Mouse (Mus musculus) heart, embryonic 12.5 days (tissue): ENCODE results near the gene Rnf168. TPM values are rescaled to one million over a fixed set of nuclear protein-coding genes. Genes with fewer than 3 reads are reported as not detected.
A peak's percentile ranks its signal among the peaks of the same experiment; 100 is the strongest.
"Not testable (repeated sequence)": the region's sequence is repeated elsewhere in the genome, so short reads cannot be mapped to it uniquely, and the experiment has no call there.

Source experiments
- ATAC-seq: fragments of 200-750 bp; cut with Nextera tagmentation; 2 replicates; pipeline ENCODE4 v1.8.0; 2017; ENCODE audit warnings: moderate TSS enrichment, moderate library complexity; ENCODE audit not compliant: insufficient number of reproducible peaks, low FRiP score
- H3K27ac ChIP-seq: fragments of 300-500 bp; sonication (generic); 2 replicates; pipeline ENCODE4 v1.5.1; 2016; ENCODE audit warnings: mild to moderate bottlenecking, moderate library complexity; ENCODE audit not compliant: poor library complexity, severe bottlenecking
- H3K27me3 ChIP-seq: fragments of 300-500 bp; sonication (generic); replicated peaks from 2 replicates; pipeline ENCODE4 v1.6.1; 2016; ENCODE audit warnings: mild to moderate bottlenecking, moderate library complexity
- H3K36me3 ChIP-seq: fragments of 300-500 bp; sonication (generic); 2 replicates; pipeline ENCODE4 v1.6.1; 2016; ENCODE audit warnings: mild to moderate bottlenecking, moderate library complexity
- H3K4me1 ChIP-seq: fragments of 300-500 bp; sonication (generic); replicated peaks from 2 replicates; pipeline ENCODE4 v1.6.1; 2016; ENCODE audit warnings: mild to moderate bottlenecking
- H3K4me2 ChIP-seq: fragments of 300-500 bp; sonication (generic); 2 replicates; pipeline ENCODE4 v1.6.1; 2016; ENCODE audit warnings: mild to moderate bottlenecking, moderate library complexity
- H3K4me3 ChIP-seq: fragments of 300-500 bp; sonication (generic); 2 replicates; pipeline ENCODE4 v1.5.1; 2016; ENCODE audit warnings: mild to moderate bottlenecking
- H3K9ac ChIP-seq: fragments of 300-500 bp; sonication (generic); 2 replicates; pipeline ENCODE4 v1.6.1; 2016; ENCODE audit warnings: mild to moderate bottlenecking, moderate library complexity
- H3K9me3 ChIP-seq: fragments of 300-500 bp; sonication (generic); replicated peaks from 2 replicates; pipeline ENCODE4 v1.6.1; 2016; ENCODE audit warnings: mild to moderate bottlenecking, moderate library complexity
- WGBS: fragments of 180-500 bp; shearing (Covaris S2); methylation state at CpG from one replicate; pipeline ENCODE4 v1.1.7; 2016; 5-methylcytosine and 5-hydroxymethylcytosine counted together
- polyA plus RNA-seq: library from polyadenylated mRNA; unstranded; fragments of >200 nt; fragmentation: Nextera tagmentation; extraction: Ambion mirVana; gene quantifications from 2 replicates; pipeline ENCODE4 v1.2.1, GENCODE M21; 2016

Gene Rnf168
- polyA plus RNA-seq, 1 experiment from 2014 or later, result 26.6 TPM

GRCm38 (mm10) chr16:32275041-32275440, 2.2 kb upstream of the Rnf168 start:
- WGBS, result 83% methylated on average over 6 of the region's 6 CpGs
- peaks cover 4% of the 10 kb centered on the region for H3K9me3 ChIP-seq
- peaks cover 14% of the 10 kb centered on the region for H3K4me1 ChIP-seq

GRCm38 (mm10) chr16:32275830-32276229, 1.4 kb upstream of the Rnf168 start:
- no peak overlapping the region for H3K4me2 ChIP-seq
- no peak for ATAC-seq
- H3K4me3 ChIP-seq, result no peak overlapping the region
- WGBS, result 59% methylated on average over 1 of the region's 1 CpGs
- H3K36me3 ChIP-seq, result peaks cover 12% of the 10 kb centered on the region
- no peaks in the 10 kb centered on the region for H3K27me3 ChIP-seq
- H3K9ac ChIP-seq, result no peak overlapping the region
- H3K4me1 ChIP-seq, result peaks cover 14% of the 10 kb centered on the region
- no peak overlapping the region for H3K27ac ChIP-seq
- H3K9me3 ChIP-seq, result peaks cover 7% of the 10 kb centered on the region

More at GRCm38 (mm10) chr16:32275041-32275440, 2.2 kb upstream of the Rnf168 start:
- no peak for ATAC-seq
- Histone ChIP-seq H3K4me3 (no peak overlapping the region), H3K4me2 (no peak overlapping the region), H3K27ac (no peak overlapping the region), H3K36me3 (peaks cover 5% of the 10 kb centered on the region), H3K9ac (no peak overlapping the region), H3K27me3 (no peaks in the 10 kb centered on the region)

GRCm38 (mm10) chr16:32278396-32278795, 1.1 kb downstream of the Rnf168 start:
- 56% methylated on average over 7 of the region's 7 CpGs for WGBS
- no peaks in the 10 kb centered on the region for H3K27me3 ChIP-seq
- H3K9me3 ChIP-seq, result peaks cover 7% of the 10 kb centered on the region
- peak overlapping the region; percentile 77 for H3K4me2 ChIP-seq
- peak overlapping the region; percentile 84 for H3K4me3 ChIP-seq
- peaks cover 23% of the 10 kb centered on the region for H3K36me3 ChIP-seq
- H3K4me1 ChIP-seq, result peaks cover 14% of the 10 kb centered on the region
- ATAC-seq, result no peak
- H3K27ac ChIP-seq, result peak overlapping the region; percentile 97; the same call in 1 of the 2 replicates
- peak overlapping the region; percentile 88 for H3K9ac ChIP-seq

GRCm38 (mm10) chr16:32280211-32280610, 3.0 kb downstream of the Rnf168 start:
- Histone ChIP-seq H3K4me2 (no peak overlapping the region), H3K9me3 (peaks cover 7% of the 10 kb centered on the region), H3K36me3 (peaks cover 42% of the 10 kb centered on the region), H3K27ac (no peak overlapping the region), H3K9ac (no peak overlapping the region), H3K27me3 (no peaks in the 10 kb centered on the region), H3K4me3 (no peak overlapping the region), H3K4me1 (peaks cover 14% of the 10 kb centered on the region)
- no peak for ATAC-seq
- WGBS, result 97% methylated on average over 8 of the region's 8 CpGs

- peaks cover 7% of the 10 kb centered on the region for H3K9me3 ChIP-seq
- H3K4me2 ChIP-seq, result no peak overlapping the region
- H3K4me1 ChIP-seq, result peaks cover 8% of the 10 kb centered on the region
- peaks cover 64% of the 10 kb centered on the region for H3K36me3 ChIP-seq
- H3K4me3 ChIP-seq, result no peak overlapping the region
- H3K9ac ChIP-seq, result no peak overlapping the region
- H3K27ac ChIP-seq, result no peak overlapping the region
- no peak for ATAC-seq
- no peaks in the 10 kb centered on the region for H3K27me3 ChIP-seq
Observed at GRCm38 (mm10) chr16:32282608-32283007, 5.3 kb downstream of the Rnf168 start.

- no peak overlapping the region for H3K4me3 ChIP-seq
- no peak overlapping the region for H3K4me2 ChIP-seq
- WGBS, result 94% methylated on average over 4 of the region's 4 CpGs
- no peak overlapping the region for H3K27ac ChIP-seq
- no peaks in the 10 kb centered on the region for H3K4me1 ChIP-seq
- no peak overlapping the region for H3K9ac ChIP-seq
- no peaks in the 10 kb centered on the region for H3K9me3 ChIP-seq
- no peak for ATAC-seq
- H3K36me3 ChIP-seq, result peaks cover 50% of the 10 kb centered on the region
- H3K27me3 ChIP-seq, result no peaks in the 10 kb centered on the region
Observed at GRCm38 (mm10) chr16:32291821-32292220, 14.6 kb downstream of the Rnf168 start.

GRCm38 (mm10) chr16:32299617-32300016, 22.4 kb downstream of the Rnf168 start:
- ATAC-seq, H3K27ac ChIP-seq, H3K4me2 ChIP-seq, H3K9me3 ChIP-seq, H3K4me3 ChIP-seq, H3K9ac ChIP-seq, H3K27me3 ChIP-seq, H3K4me1 ChIP-seq: not testable (repeated sequence)
- H3K36me3 ChIP-seq, result peaks cover 54% of the 10 kb centered on the region
- WGBS, result 94% methylated on average over 4 of the region's 4 CpGs

- H3K4me2 ChIP-seq, result no peak overlapping the region
- H3K27me3 ChIP-seq, result no peaks in the 10 kb centered on the region
- H3K9me3 ChIP-seq, result no peaks in the 10 kb centered on the region
- no peak for ATAC-seq
- 57% methylated on average over 1 of the region's 1 CpGs for WGBS
- no peak overlapping the region for H3K9ac ChIP-seq
- peaks cover 31% of the 10 kb centered on the region for H3K36me3 ChIP-seq
- H3K27ac ChIP-seq, result no peak overlapping the region
- H3K4me3 ChIP-seq, result no peak overlapping the region
- H3K4me1 ChIP-seq, result no peaks in the 10 kb centered on the region
Observed at GRCm38 (mm10) chr16:32303046-32303445, 25.8 kb downstream of the Rnf168 start.

- Histone ChIP-seq H3K9me3 (no peaks in the 10 kb centered on the region), H3K9ac (no peak overlapping the region), H3K4me2 (no peak overlapping the region), H3K4me3 (no peak overlapping the region), H3K27ac (no peak overlapping the region), H3K4me1 (no peaks in the 10 kb centered on the region), H3K27me3 (no peaks in the 10 kb centered on the region), H3K36me3 (peaks cover 24% of the 10 kb centered on the region)
- 89% methylated on average over 7 of the region's 7 CpGs for WGBS
- no peak for ATAC-seq
Observed at GRCm38 (mm10) chr16:32303886-32304285, 26.6 kb downstream of the Rnf168 start.

- Histone ChIP-seq H3K4me3 (no peak overlapping the region), H3K27ac (no peak overlapping the region), H3K9me3 (no peaks in the 10 kb centered on the region), H3K9ac (no peak overlapping the region), H3K4me2 (no peak overlapping the region), H3K4me1 (peaks cover 3% of the 10 kb centered on the region; the same call in 1 of the 2 replicates), H3K27me3 (no peaks in the 10 kb centered on the region), H3K36me3 (no peaks in the 10 kb centered on the region)
- 78% methylated on average over 4 of the region's 4 CpGs for WGBS
- ATAC-seq, result no peak
Observed at GRCm38 (mm10) chr16:32311970-32312369, 34.7 kb downstream of the Rnf168 start.

GRCm38 (mm10) chr16:32312386-32312785, 35.1 kb downstream of the Rnf168 start:
- no peaks in the 10 kb centered on the region for H3K27me3 ChIP-seq
- peaks cover 5% of the 10 kb centered on the region; the same call in 1 of the 2 replicates for H3K4me1 ChIP-seq
- H3K4me2 ChIP-seq, result no peak overlapping the region
- H3K4me3 ChIP-seq, result no peak overlapping the region
- H3K27ac ChIP-seq, result no peak overlapping the region
- H3K36me3 ChIP-seq, result no peaks in the 10 kb centered on the region
- H3K9ac ChIP-seq, result no peak overlapping the region
- no peaks in the 10 kb centered on the region for H3K9me3 ChIP-seq
- no peak for ATAC-seq
- WGBS, result 53% methylated on average over 5 of the region's 5 CpGs

GRCm38 (mm10) chr16:32312859-32313258, 35.6 kb downstream of the Rnf168 start:
- Histone ChIP-seq H3K4me3 (no peak overlapping the region), H3K27me3 (no peaks in the 10 kb centered on the region), H3K27ac (no peak overlapping the region), H3K4me2 (no peak overlapping the region), H3K9me3 (no peaks in the 10 kb centered on the region), H3K4me1 (peaks cover 5% of the 10 kb centered on the region; the same call in 1 of the 2 replicates), H3K9ac (no peak overlapping the region), H3K36me3 (no peaks in the 10 kb centered on the region)
- ATAC-seq, result no peak
- WGBS, result 72% methylated on average over 4 of the region's 4 CpGs
